Mouse (Mus musculus) spleen, adult 2 months (tissue): ENCODE data around the gene Zbtb48. TPM values are rescaled to one million over a fixed set of nuclear protein-coding genes. Genes with fewer than 3 reads are reported as not detected.
A peak's percentile ranks its signal among the peaks of the same experiment; 100 is the strongest.

Source experiments
- DNase-seq, 2 experiments: peaks; one replicate each; pipeline versions ENCODE4 v3.0.0 to v3.0.0-alpha.2; 2012 to 2021; ENCODE audit warnings: low spot score in 2 of 2, low read depth in 1 of 2
- H3K27ac ChIP-seq: fragments of 200-500 bp; 2 replicates; pipeline ENCODE4 v1.5.1; 2012; ENCODE audit warnings: low read length, inconsistent platforms; ENCODE audit not compliant: insufficient read depth
- H3K27me3 ChIP-seq: fragments of 200-500 bp; 2 replicates; pipeline ENCODE4 v1.6.1; 2012; ENCODE audit warnings: mild to moderate bottlenecking, moderate library complexity, low read length, inconsistent platforms; ENCODE audit not compliant: control insufficient read depth, insufficient read depth
- H3K36me3 ChIP-seq: fragments of 200-500 bp; 2 replicates; pipeline ENCODE4 v1.6.1; 2012; ENCODE audit warnings: mild to moderate bottlenecking, low read length, inconsistent platforms; ENCODE audit not compliant: control insufficient read depth, insufficient read depth
- H3K4me1 ChIP-seq: fragments of 200-500 bp; 2 replicates; pipeline ENCODE4 v1.6.1; 2011; ENCODE audit warnings: inconsistent platforms; ENCODE audit not compliant: control insufficient read depth, insufficient read depth, insufficient read length
- H3K4me3 ChIP-seq: fragments of 200-500 bp; 2 replicates; pipeline ENCODE4 v1.5.1; 2011; ENCODE audit warnings: mild to moderate bottlenecking, inconsistent platforms; ENCODE audit not compliant: insufficient read depth, insufficient read length; ENCODE audit errors: extremely low read depth
- CTCF ChIP-seq: fragments of 200-500 bp; IDR thresholded peaks from 2 replicates; pipeline ENCODE4 v1.5.1; 2011; ENCODE audit warnings: mild to moderate bottlenecking, inconsistent platforms; ENCODE audit not compliant: insufficient read depth, insufficient read length, insufficient replicate concordance; ENCODE audit errors: extremely low read depth
- POLR2A ChIP-seq: fragments of 200-500 bp; IDR thresholded peaks from 2 replicates; pipeline ENCODE4 v1.6.1; 2011; ENCODE audit warnings: low read depth, low read length, inconsistent platforms
- WGBS: fragments of 180-500 bp; shearing (Covaris S2); methylation state at CpG from one replicate; pipeline ENCODE4 v1.1.7; 2018; 5-methylcytosine and 5-hydroxymethylcytosine counted together
- polyA plus RNA-seq: library from polyadenylated mRNA; depleted of rRNA; stranded (reverse); fragments of >200 nt; gene quantifications from 2 replicates; pipeline ENCODE4 v1.2.3, GENCODE M21; 2012; rRNA removed

The Zbtb48 gene
- polyA plus RNA-seq = 18.9 and 21.3 TPM in 2 replicates

- Histone ChIP-seq H3K27ac (peak within 1 kb of the TSS; percentile 67), H3K36me3 (no peaks in the 10 kb centered on the region; the same call in 1 of the 2 replicates), H3K4me3 (peak within 1 kb of the TSS; percentile 87), H3K27me3 (no peaks in the 10 kb centered on the region), H3K4me1 (peaks cover 16% of the 10 kb centered on the region; the same call in 1 of the 2 replicates)
- under 1% methylated on average over 35 of the region's 35 CpGs for WGBS
- TF ChIP-seq CTCF (no peak), POLR2A (peak; percentile 46; the same call in 1 of the 2 replicates)
- peak; percentile 87 to 94 for DNase-seq
These were observed at the start of gene Zbtb48 for GRCm38 (mm10) chr4:152027524-152027923. Gene Zbtb48 (minus strand): TSS chr4:152027671.

GRCm38 (mm10) chr4:152077191-152077590 is 49.7 kb upstream of the Zbtb48 start:
- H3K27me3 ChIP-seq = 0 out of 2 replicates have a peak, but pooled peaks cover 1% of the 10 kb centered on the region
- 96% methylated on average over 9 of the region's 9 CpGs for WGBS
- no peak for DNase-seq
- no peak overlapping the region for H3K4me3 ChIP-seq
- H3K27ac ChIP-seq = no peak overlapping the region
- H3K4me1 ChIP-seq = no peaks in the 10 kb centered on the region
- TF ChIP-seq POLR2A (no peak), CTCF (no peak)
- H3K36me3 ChIP-seq = no peaks in the 10 kb centered on the region

GRCm38 (mm10) chr4:152074548-152074947 is 47.1 kb upstream of the Zbtb48 start:
- H3K4me1 ChIP-seq = no peaks in the 10 kb centered on the region
- H3K27ac ChIP-seq = no peak overlapping the region
- WGBS = 93% methylated on average over 9 of the region's 9 CpGs

GRCm38 (mm10) chr4:152073715-152074114 is 46.2 kb upstream of the Zbtb48 start:
- no peak overlapping the region for H3K27ac ChIP-seq
- no peak overlapping the region for H3K4me3 ChIP-seq

More at GRCm38 (mm10) chr4:152074548-152074947, 47.1 kb upstream of the Zbtb48 start:
- Histone ChIP-seq H3K4me3 (no peak overlapping the region), H3K36me3 (no peaks in the 10 kb centered on the region), H3K27me3 (0 out of 2 replicates have a peak, but pooled peaks cover 1% of the 10 kb centered on the region)
- DNase-seq = no peak
- TF ChIP-seq POLR2A = no peak
- TF ChIP-seq CTCF = no peak

GRCm38 (mm10) chr4:152072655-152073054 is 45.2 kb upstream of the Zbtb48 start:
- Histone ChIP-seq H3K4me1 (no peaks in the 10 kb centered on the region), H3K27me3 (0 out of 2 replicates have a peak, but pooled peaks cover 1% of the 10 kb centered on the region), H3K36me3 (no peaks in the 10 kb centered on the region), H3K27ac (no peak overlapping the region), H3K4me3 (no peak overlapping the region)
- no peak for TF ChIP-seq CTCF
- no peak for TF ChIP-seq POLR2A
- DNase-seq = no peak
- WGBS = 26% methylated on average over 10 of the region's 10 CpGs

More at GRCm38 (mm10) chr4:152073715-152074114, 46.2 kb upstream of the Zbtb48 start:
- H3K36me3 ChIP-seq = no peaks in the 10 kb centered on the region
- H3K4me1 ChIP-seq = no peaks in the 10 kb centered on the region
- H3K27me3 ChIP-seq = 0 out of 2 replicates have a peak, but pooled peaks cover 1% of the 10 kb centered on the region
- no peak for TF ChIP-seq POLR2A
- DNase-seq = no peak
- WGBS = 82% methylated on average over 6 of the region's 6 CpGs

- H3K27ac ChIP-seq = no peak within 1 kb of the TSS
- no peaks in the 10 kb centered on the region for H3K36me3 ChIP-seq
- TF ChIP-seq CTCF (no peak), POLR2A (no peak)
- H3K4me3 ChIP-seq = no peak within 1 kb of the TSS
- 7% methylated on average over 10 of the region's 10 CpGs for WGBS
- no peaks in the 10 kb centered on the region for H3K4me1 ChIP-seq
- no peak for DNase-seq
- H3K27me3 ChIP-seq = 0 out of 2 replicates have a peak, but pooled peaks cover 1% of the 10 kb centered on the region
These were observed 44.7 kb upstream of the Zbtb48 start, which contains the start of gene Plekhg5 for GRCm38 (mm10) chr4:152072121-152072601. Gene Plekhg5 (plus strand): TSS chr4:152072498.

- Histone ChIP-seq H3K36me3 (no peaks in the 10 kb centered on the region), H3K4me1 (no peaks in the 10 kb centered on the region), H3K27ac (no peak overlapping the region), H3K27me3 (0 out of 2 replicates have a peak, but pooled peaks cover 1% of the 10 kb centered on the region), H3K4me3 (no peak overlapping the region)
- no peak for TF ChIP-seq CTCF
- TF ChIP-seq POLR2A = no peak
- no peak for DNase-seq
- 49% methylated on average over 11 of the region's 11 CpGs for WGBS
These were observed 43.3 kb upstream of the Zbtb48 start for GRCm38 (mm10) chr4:152070494-152071396.
